Mouse (Mus musculus): ENCODE data around the gene Bpifb5. TPM values are rescaled to one million over a fixed set of nuclear protein-coding genes. Genes with fewer than 3 reads are reported as not detected.
"Not testable (repeated sequence)": the region's sequence is repeated elsewhere in the genome, so short reads cannot be mapped to it uniquely, and the experiment has no call there.

The Bpifb5 gene
- polyA plus RNA-seq, 1 experiment from 2014 or later = 0.36 TPM

DNA sequence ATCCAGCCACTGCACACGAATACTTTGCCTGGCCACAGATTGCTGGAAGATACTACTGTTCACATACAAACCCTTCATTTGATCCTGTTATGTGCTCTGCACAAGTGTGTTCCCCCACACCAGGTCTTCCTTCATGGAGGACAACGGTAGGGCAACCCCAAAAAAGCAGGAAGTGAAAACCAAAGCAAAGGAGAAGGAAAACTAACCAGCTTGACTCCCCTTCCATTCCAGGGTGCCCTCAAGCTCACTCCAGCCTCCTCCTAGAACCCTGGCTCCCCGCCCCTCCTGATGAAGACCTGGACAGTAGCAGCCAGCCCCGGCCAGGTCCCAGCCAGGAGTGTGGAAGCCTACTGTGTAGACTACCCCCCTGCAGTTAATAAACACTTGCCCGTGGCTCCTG is 3.6 kb upstream of the Bpifb5 start:
- Histone ChIP-seq H3K9me3 (replicated peaks; ENCODE audit: control insufficient read depth, low read length, poor library complexity, severe bottlenecking) (no peaks in the 10 kb centered on the region), H3K4me1 (ENCODE audit: control insufficient read depth, insufficient read depth, low read length) (peaks cover 10% of the 10 kb centered on the region), H3K4me2 (ENCODE audit: low read length) (no peak overlapping the region), H3K27me3 (ENCODE audit: control insufficient read depth, insufficient read depth, low read depth, low read length) (no peaks in the 10 kb centered on the region), H3K4me3 (ENCODE audit: low read depth, low read length) (no peak overlapping the region), H3K9ac (ENCODE audit: low read depth, low read length) (no peak overlapping the region), H3K27ac (ENCODE audit: low read length) (no peak overlapping the region), H3K36me3 (ENCODE audit: control insufficient read depth, insufficient read depth, low read length) (no peaks in the 10 kb centered on the region)
- WGBS = 82% methylated on average over 5 of the region's 5 CpGs
- no peak for ATAC-seq

DNA sequence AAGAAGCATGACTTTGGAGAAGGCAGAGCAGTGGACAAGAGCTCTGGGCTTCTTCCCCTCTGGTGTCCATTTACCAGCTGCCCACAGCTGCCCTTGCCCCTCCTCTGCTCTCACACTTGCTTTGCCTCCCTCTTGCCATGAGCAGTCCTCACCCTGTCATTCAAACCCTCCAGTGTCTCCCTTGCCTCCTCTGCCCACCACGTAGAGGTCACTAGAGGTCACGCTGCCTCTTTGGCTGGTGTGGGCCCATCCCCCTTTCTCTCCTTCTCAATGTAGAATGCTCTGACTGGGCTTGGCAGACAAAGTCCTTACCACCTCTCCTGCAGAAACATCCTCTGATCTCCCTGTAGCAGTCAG is 353 bp downstream of the Bpifb5 start:
- Histone ChIP-seq H3K9ac (ENCODE audit: low read depth, low read length) (no peak overlapping the region), H3K4me2 (ENCODE audit: low read length) (no peak overlapping the region), H3K4me1 (ENCODE audit: control insufficient read depth, insufficient read depth, low read length) (peaks cover 10% of the 10 kb centered on the region), H3K36me3 (ENCODE audit: control insufficient read depth, insufficient read depth, low read length) (no peaks in the 10 kb centered on the region), H3K4me3 (ENCODE audit: low read depth, low read length) (no peak overlapping the region), H3K9me3 (replicated peaks; ENCODE audit: control insufficient read depth, low read length, poor library complexity, severe bottlenecking) (no peaks in the 10 kb centered on the region), H3K27me3 (ENCODE audit: control insufficient read depth, insufficient read depth, low read depth, low read length) (no peaks in the 10 kb centered on the region), H3K27ac (ENCODE audit: low read length) (peak overlapping the region; percentile 46; the same call in 1 of the 2 replicates)
- peak; percentile 53; the same call in 1 of the 2 replicates for ATAC-seq
- 10% methylated on average over 2 of the region's 2 CpGs for WGBS

GRCm38 (mm10) chr2:154226991-154227390 is 3.4 kb downstream of the Bpifb5 start:
- no peaks in the 10 kb centered on the region for H3K9me3 ChIP-seq (replicated peaks; ENCODE audit: control insufficient read depth, low read length, poor library complexity, severe bottlenecking)
- H3K4me3 ChIP-seq (ENCODE audit: low read depth, low read length) = no peak overlapping the region
- H3K4me2 ChIP-seq (ENCODE audit: low read length) = no peak overlapping the region
- no peak for ATAC-seq
- no peak overlapping the region for H3K27ac ChIP-seq (ENCODE audit: low read length)
- H3K27me3 ChIP-seq (ENCODE audit: control insufficient read depth, insufficient read depth, low read depth, low read length) = no peaks in the 10 kb centered on the region
- peaks cover 10% of the 10 kb centered on the region for H3K4me1 ChIP-seq (ENCODE audit: control insufficient read depth, insufficient read depth, low read length)
- no peaks in the 10 kb centered on the region for H3K36me3 ChIP-seq (ENCODE audit: control insufficient read depth, insufficient read depth, low read length)
- no peak overlapping the region for H3K9ac ChIP-seq (ENCODE audit: low read depth, low read length)
- 69% methylated on average over 4 of the region's 4 CpGs for WGBS

- no peak for ATAC-seq
- Histone ChIP-seq H3K36me3 (ENCODE audit: control insufficient read depth, insufficient read depth, low read length) (no peaks in the 10 kb centered on the region), H3K4me2 (ENCODE audit: low read length) (no peak overlapping the region), H3K27me3 (ENCODE audit: control insufficient read depth, insufficient read depth, low read depth, low read length) (no peaks in the 10 kb centered on the region), H3K27ac (ENCODE audit: low read length) (no peak overlapping the region), H3K4me3 (ENCODE audit: low read depth, low read length) (no peak overlapping the region), H3K4me1 (ENCODE audit: control insufficient read depth, insufficient read depth, low read length) (peaks cover 10% of the 10 kb centered on the region), H3K9me3 (replicated peaks; ENCODE audit: control insufficient read depth, low read length, poor library complexity, severe bottlenecking) (no peaks in the 10 kb centered on the region), H3K9ac (ENCODE audit: low read depth, low read length) (no peak overlapping the region)
- 92% methylated on average over 5 of the region's 5 CpGs for WGBS
Observed at GRCm38 (mm10) chr2:154227830-154228229, 4.3 kb downstream of the Bpifb5 start.

DNA sequence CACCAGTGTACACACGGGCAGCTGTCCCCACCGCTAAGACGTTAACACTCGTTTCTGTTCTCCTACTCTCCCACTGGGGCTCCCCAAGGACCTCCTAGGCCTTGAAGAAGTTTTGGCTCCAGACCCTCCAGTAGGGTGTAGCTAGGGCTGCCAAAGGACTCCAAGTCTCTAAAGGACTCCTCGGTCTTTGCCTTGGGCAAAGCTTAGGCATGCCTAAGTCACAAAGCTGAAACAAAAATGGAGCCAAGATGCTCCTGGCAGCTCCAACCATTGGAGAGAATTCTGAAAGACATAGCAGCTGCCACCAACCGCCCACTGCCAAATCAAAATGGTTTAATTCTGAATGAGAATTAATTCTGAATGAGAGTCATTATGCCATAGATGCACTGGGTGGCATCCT is 9.9 kb downstream of the Bpifb5 start:
- H3K27me3 ChIP-seq (ENCODE audit: control insufficient read depth, insufficient read depth, low read depth, low read length) = no peaks in the 10 kb centered on the region
- no peak for ATAC-seq
- H3K4me2 ChIP-seq (ENCODE audit: low read length) = no peak overlapping the region
- no peak overlapping the region for H3K9ac ChIP-seq (ENCODE audit: low read depth, low read length)
- no peaks in the 10 kb centered on the region for H3K4me1 ChIP-seq (ENCODE audit: control insufficient read depth, insufficient read depth, low read length)
- 89% methylated on average over 6 of the region's 6 CpGs for WGBS
- no peaks in the 10 kb centered on the region for H3K36me3 ChIP-seq (ENCODE audit: control insufficient read depth, insufficient read depth, low read length)
- no peak overlapping the region for H3K27ac ChIP-seq (ENCODE audit: low read length)
- no peaks in the 10 kb centered on the region for H3K9me3 ChIP-seq (replicated peaks; ENCODE audit: control insufficient read depth, low read length, poor library complexity, severe bottlenecking)
- H3K4me3 ChIP-seq (ENCODE audit: low read depth, low read length) = no peak overlapping the region

DNA sequence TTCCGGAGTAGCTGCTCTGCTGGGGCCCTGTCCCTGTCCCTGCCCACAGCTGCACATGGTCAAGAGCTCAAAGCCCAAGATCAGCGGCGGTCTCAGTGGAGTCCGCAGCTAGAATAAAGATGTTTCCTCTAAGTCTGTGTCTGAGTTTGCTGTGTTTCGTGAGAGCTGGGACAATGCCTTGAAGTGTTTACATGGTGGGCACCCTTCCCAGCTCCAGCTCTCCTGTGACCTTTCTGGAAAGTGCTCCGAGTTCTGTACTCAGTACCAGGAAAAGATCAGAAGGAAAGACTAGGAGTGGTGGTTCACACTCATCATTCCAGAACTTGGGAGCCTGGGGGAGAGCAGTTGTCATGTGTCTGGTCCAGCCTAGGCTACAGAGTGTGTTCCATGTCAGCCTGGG is 17.2 kb downstream of the Bpifb5 start:
- WGBS = 87% methylated on average over 6 of the region's 6 CpGs
- no peaks in the 10 kb centered on the region for H3K9me3 ChIP-seq (replicated peaks; ENCODE audit: control insufficient read depth, low read length, poor library complexity, severe bottlenecking)
- H3K27ac ChIP-seq (ENCODE audit: low read length) = no peak overlapping the region
- no peaks in the 10 kb centered on the region for H3K4me1 ChIP-seq (ENCODE audit: control insufficient read depth, insufficient read depth, low read length)
- no peak for ATAC-seq
- H3K27me3 ChIP-seq (ENCODE audit: control insufficient read depth, insufficient read depth, low read depth, low read length) = no peaks in the 10 kb centered on the region
- no peak overlapping the region for H3K4me2 ChIP-seq (ENCODE audit: low read length)
- H3K36me3 ChIP-seq (ENCODE audit: control insufficient read depth, insufficient read depth, low read length) = no peaks in the 10 kb centered on the region
- H3K9ac ChIP-seq (ENCODE audit: low read depth, low read length) = no peak overlapping the region
- H3K4me3 ChIP-seq (ENCODE audit: low read depth, low read length) = no peak overlapping the region

DNA sequence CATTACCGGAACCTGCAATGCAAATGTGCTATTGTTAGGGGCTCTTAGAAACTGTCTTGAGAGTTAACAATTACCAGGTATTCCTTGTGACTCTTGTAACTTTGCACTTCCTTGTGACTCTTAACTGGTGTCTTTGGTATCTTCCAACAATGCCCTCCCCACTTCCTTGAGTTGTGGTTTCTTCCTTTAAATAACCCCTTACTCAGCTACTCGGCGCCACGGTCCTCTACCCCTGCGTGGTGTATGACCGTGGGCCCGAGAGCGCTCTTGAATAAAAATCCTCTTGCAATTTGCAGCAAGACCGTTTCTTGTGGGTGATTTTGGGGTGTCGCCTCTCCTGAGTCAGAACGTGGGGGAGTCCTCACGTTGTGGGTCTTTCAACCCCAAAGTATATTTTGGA is 19.2 kb downstream of the Bpifb5 start:
- not testable (repeated sequence) for H3K9me3 ChIP-seq (replicated peaks; ENCODE audit: control insufficient read depth, low read length, poor library complexity, severe bottlenecking); H3K4me1 ChIP-seq (ENCODE audit: control insufficient read depth, insufficient read depth, low read length); H3K4me3 ChIP-seq (ENCODE audit: low read depth, low read length); H3K4me2 ChIP-seq (ENCODE audit: low read length); H3K27me3 ChIP-seq (ENCODE audit: control insufficient read depth, insufficient read depth, low read depth, low read length); H3K27ac ChIP-seq (ENCODE audit: low read length); ATAC-seq; H3K36me3 ChIP-seq (ENCODE audit: control insufficient read depth, insufficient read depth, low read length); H3K9ac ChIP-seq (ENCODE audit: low read depth, low read length)
- WGBS = 95% methylated on average over 10 of the region's 12 CpGs

DNA sequence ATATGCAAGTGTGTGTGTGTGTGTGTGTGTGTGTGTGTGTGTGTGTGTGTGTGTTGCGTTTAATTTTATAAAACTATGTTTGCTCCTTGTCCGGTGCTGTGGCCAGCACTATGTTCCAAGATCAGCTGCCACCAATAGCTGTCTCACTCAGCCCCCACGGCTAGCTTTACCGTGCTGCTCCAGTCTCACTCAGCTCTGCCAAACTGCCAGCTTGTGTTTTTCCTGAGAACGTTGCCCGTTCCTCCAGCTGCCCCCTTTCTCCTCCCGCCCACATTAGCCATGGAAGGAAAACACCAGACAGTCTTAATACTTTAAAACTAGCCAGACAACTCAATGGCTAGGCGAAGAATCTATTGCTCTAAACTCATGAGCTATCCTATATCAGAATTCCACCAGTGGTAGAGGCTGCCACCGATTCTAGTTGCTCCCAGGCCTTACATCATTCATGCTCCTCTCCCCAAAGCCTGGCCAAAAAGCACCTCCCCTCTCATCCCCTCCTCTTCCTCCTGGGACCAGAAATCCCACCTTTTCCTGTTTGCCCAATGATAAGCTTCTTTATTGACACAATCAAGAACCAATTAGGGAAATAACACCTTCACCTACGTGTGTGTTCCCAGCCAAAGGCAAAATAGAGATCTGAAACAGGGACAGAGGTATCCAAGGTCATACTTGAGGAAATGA is 20.0 kb downstream of the Bpifb5 start:
- no peaks in the 10 kb centered on the region for H3K4me1 ChIP-seq (ENCODE audit: control insufficient read depth, insufficient read depth, low read length)
- H3K9me3 ChIP-seq (replicated peaks; ENCODE audit: control insufficient read depth, low read length, poor library complexity, severe bottlenecking) = no peaks in the 10 kb centered on the region
- no peak overlapping the region for H3K4me3 ChIP-seq (ENCODE audit: low read depth, low read length)
- WGBS = 89% methylated on average over 10 of the region's 10 CpGs
- no peaks in the 10 kb centered on the region for H3K27me3 ChIP-seq (ENCODE audit: control insufficient read depth, insufficient read depth, low read depth, low read length)
- H3K9ac ChIP-seq (ENCODE audit: low read depth, low read length) = no peak overlapping the region
- ATAC-seq = no peak
- no peak overlapping the region for H3K27ac ChIP-seq (ENCODE audit: low read length)
- no peaks in the 10 kb centered on the region for H3K36me3 ChIP-seq (ENCODE audit: control insufficient read depth, insufficient read depth, low read length)
- H3K4me2 ChIP-seq (ENCODE audit: low read length) = no peak overlapping the region

DNA sequence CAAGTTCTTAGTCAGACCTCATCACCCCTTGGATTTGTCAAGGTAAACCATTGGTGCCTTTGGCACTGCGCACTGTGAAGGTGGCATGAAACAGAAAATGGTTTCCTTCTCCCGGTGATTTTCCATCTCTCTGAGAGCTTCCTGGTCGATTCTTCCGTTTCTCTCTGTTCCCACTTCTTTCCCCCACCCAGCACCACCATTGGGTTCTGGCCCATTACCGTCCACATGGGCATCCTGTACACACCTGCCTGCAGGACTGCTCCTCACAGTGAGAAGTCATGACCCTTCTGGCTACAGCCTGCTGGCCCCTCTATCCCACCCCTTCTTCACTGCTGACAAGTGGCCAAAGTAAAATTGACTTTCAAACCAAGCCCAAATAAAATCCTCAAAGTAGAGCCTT is 21.8 kb downstream of the Bpifb5 start:
- H3K4me2 ChIP-seq (ENCODE audit: low read length) = no peak overlapping the region

More for the DNA sequence above, 21.8 kb downstream of the Bpifb5 start:
- Histone ChIP-seq H3K4me1 (ENCODE audit: control insufficient read depth, insufficient read depth, low read length) (no peaks in the 10 kb centered on the region), H3K9me3 (replicated peaks; ENCODE audit: control insufficient read depth, low read length, poor library complexity, severe bottlenecking) (no peaks in the 10 kb centered on the region), H3K36me3 (ENCODE audit: control insufficient read depth, insufficient read depth, low read length) (no peaks in the 10 kb centered on the region), H3K27ac (ENCODE audit: low read length) (no peak overlapping the region), H3K9ac (ENCODE audit: low read depth, low read length) (no peak overlapping the region), H3K27me3 (ENCODE audit: control insufficient read depth, insufficient read depth, low read depth, low read length) (no peaks in the 10 kb centered on the region), H3K4me3 (ENCODE audit: low read depth, low read length) (no peak overlapping the region)
- 96% methylated on average over 5 of the region's 5 CpGs for WGBS
- ATAC-seq = no peak

Data from midbrain, embryonic 16.5 days (tissue).